Mouse (Mus musculus): ENCODE measurements at regions not wholly inside any gene's neighbourhood (a gene's known extent, or its start where the extent isn't known, plus 50 kb on each side); places are given as distances from the start of the nearest gene placed in this dataset.

DNA sequence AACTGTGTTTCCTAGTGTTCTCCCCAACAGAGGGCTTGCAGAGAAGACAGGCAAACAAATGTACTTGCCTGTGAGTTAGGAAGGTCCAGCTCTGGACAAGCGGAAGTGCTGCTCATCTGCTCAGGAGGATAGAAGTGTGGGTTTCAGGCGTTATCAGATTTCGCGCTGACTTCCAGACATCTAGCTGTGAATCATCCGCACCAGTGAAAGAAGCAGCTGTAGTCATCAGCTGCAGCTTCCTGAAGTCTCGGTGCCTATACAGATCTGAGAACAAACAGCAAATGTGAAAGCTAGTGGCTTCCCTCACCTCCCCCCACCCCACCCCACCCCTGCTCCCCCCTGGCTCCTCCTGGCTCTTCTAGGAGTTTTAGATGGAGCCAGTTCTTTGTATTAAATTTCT lies 220.1 kb downstream of the Pik3r1 start:
- H3K4me2 ChIP-seq (ENCODE audit: insufficient read depth, low read depth, poor library complexity, severe bottlenecking): peak overlapping the region; percentile 42
- no peak overlapping the region for H3K27ac ChIP-seq (ENCODE audit: insufficient read depth, low read depth)
- H3K4me1 ChIP-seq (ENCODE audit: control insufficient read depth in 1 of 2, insufficient read depth in 2 of 2): peaks cover 3 to 15% of the 10 kb centered on the region in 2 experiments
- H3K9me3 ChIP-seq (replicated peaks; ENCODE audit: low read length): no peaks in the 10 kb centered on the region
- DNase-seq (ENCODE audit: extremely low read depth): peak; percentile 14
- no peaks in the 10 kb centered on the region for H3K36me3 ChIP-seq (replicated peaks in 1 of 2; ENCODE audit: control insufficient read depth in 1 of 2, insufficient read depth in 1 of 2, low read length in 1 of 2)
- dilution Hi-C loops (cut with MboI; ENCODE audit: extremely low pct_ligation_motif_present, extremely low pct_unique_long_range_greater_than_20kb, low sequenced_read_pairs): no loop called here
- H3K4me3 ChIP-seq (replicated peaks in 1 of 3; ENCODE audit: low read depth in 2 of 3, low read length in 2 of 3, poor library complexity in 1 of 3): no peak overlapping the region
- no peak overlapping the region for H3K9ac ChIP-seq (ENCODE audit: insufficient read depth, low read depth)
- in situ Hi-C loops (cut with MboI; ENCODE audit: low pct_ligation_motif_present, low pct_unique_long_range_greater_than_20kb, low sequenced_read_pairs): loop anchor here (10.0 kb wide), 1 partner anchor 117 kb away; no protein-coding TSS in a partner anchor
- H3K27me3 ChIP-seq (replicated peaks): no peaks in the 10 kb centered on the region
- H3K79me2 ChIP-seq (replicated peaks; ENCODE audit: control insufficient read depth, extremely low read depth, insufficient read depth, poor library complexity, severe bottlenecking): no peaks in the 10 kb centered on the region
- peak; percentile 45 for TF ChIP-seq ETS1 (conservative IDR thresholded peaks at IDR 0.05; ENCODE audit: low read depth, low read length)
- no peak for TF ChIP-seq ZC3H11A (IDR thresholded peaks at IDR 0.05; ENCODE audit: low read depth, low read length)
- no peak for TF ChIP-seq CTCF (conservative IDR thresholded peaks at IDR 0.05 in 1 of 2, IDR thresholded peaks at IDR 0.05 in 1 of 2; ENCODE audit: low read depth in 2 of 2, low read length in 2 of 2)
- 0 out of 2 replicates have a peak, but pooled peaks have one; percentile 32 for TF ChIP-seq ELF1 (IDR thresholded peaks at IDR 0.05; ENCODE audit: low read depth, low read length)

DNA sequence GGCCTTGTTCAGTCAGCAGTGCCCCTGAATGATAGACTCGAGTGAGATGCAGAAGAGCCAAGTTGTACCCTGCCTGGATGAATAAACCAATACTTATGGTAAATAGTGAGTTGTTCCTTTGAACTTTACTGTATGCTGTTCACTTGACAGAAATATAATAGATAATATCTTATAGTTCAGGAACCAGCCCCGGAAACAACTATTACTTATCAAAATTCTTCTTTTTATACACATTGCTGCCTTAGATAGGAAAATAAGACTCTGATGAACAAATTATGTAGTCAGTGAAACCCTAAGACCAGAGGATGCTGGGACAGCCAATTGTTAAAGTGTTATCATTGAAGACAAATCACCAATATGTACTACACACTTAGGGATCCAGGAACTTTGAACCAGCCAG lies 220.7 kb downstream of the Pik3r1 start:
- dilution Hi-C loops (cut with MboI; ENCODE audit: extremely low pct_ligation_motif_present, extremely low pct_unique_long_range_greater_than_20kb, low sequenced_read_pairs) (no loop called here), in situ Hi-C loops (cut with MboI; ENCODE audit: low pct_ligation_motif_present, low pct_unique_long_range_greater_than_20kb, low sequenced_read_pairs) (loop anchor here (10.0 kb wide), 1 partner anchor 117 kb away; no protein-coding TSS in a partner anchor)
- Histone ChIP-seq H3K79me2 (replicated peaks; ENCODE audit: control insufficient read depth, extremely low read depth, insufficient read depth, poor library complexity, severe bottlenecking) (no peaks in the 10 kb centered on the region), H3K9ac (ENCODE audit: insufficient read depth, low read depth) (no peak overlapping the region), H3K4me2 (ENCODE audit: insufficient read depth, low read depth, poor library complexity, severe bottlenecking) (peak overlapping the region; percentile 42), H3K27me3 (replicated peaks) (no peaks in the 10 kb centered on the region), H3K4me3 (replicated peaks in 1 of 3; ENCODE audit: low read depth in 2 of 3, low read length in 2 of 3, poor library complexity in 1 of 3) (no peak overlapping the region), H3K9me3 (replicated peaks; ENCODE audit: low read length) (no peaks in the 10 kb centered on the region), H3K36me3 (replicated peaks in 1 of 2; ENCODE audit: control insufficient read depth in 1 of 2, insufficient read depth in 1 of 2, low read length in 1 of 2) (no peaks in the 10 kb centered on the region), H3K27ac (ENCODE audit: insufficient read depth, low read depth) (no peak overlapping the region), H3K4me1 (ENCODE audit: control insufficient read depth in 1 of 2, insufficient read depth in 2 of 2) (peaks cover under 1 to 12% of the 10 kb centered on the region in 2 experiments)
- DNase-seq (ENCODE audit: extremely low read depth): no peak
- TF ChIP-seq ZNF384 (IDR thresholded peaks at IDR 0.05; ENCODE audit: low read depth, low read length) (no peak), POLR2AphosphoS2 (IDR thresholded peaks at IDR 0.05; ENCODE audit: low read depth, low read length) (no peak), ETS1 (conservative IDR thresholded peaks at IDR 0.05; ENCODE audit: low read depth, low read length) (no peak), ZKSCAN1 (IDR thresholded peaks at IDR 0.05; ENCODE audit: borderline replicate concordance, low read depth, low read length) (no peak), IRF4 (IDR thresholded peaks at IDR 0.05; ENCODE audit: low read depth, low read length) (no peak), NRF1 (IDR thresholded peaks at IDR 0.05; ENCODE audit: low read depth, low read length) (no peak), SMC3 (IDR thresholded peaks at IDR 0.05; ENCODE audit: low read depth, low read length) (no peak), CTCF (conservative IDR thresholded peaks at IDR 0.05 in 1 of 2, IDR thresholded peaks at IDR 0.05 in 1 of 2; ENCODE audit: low read depth in 2 of 2, low read length in 2 of 2) (no peak), MAZ (IDR thresholded peaks at IDR 0.05; ENCODE audit: low read depth, low read length) (no peak), MXI1 (IDR thresholded peaks at IDR 0.05; ENCODE audit: low read depth, low read length) (no peak), CHD2 (IDR thresholded peaks at IDR 0.05; ENCODE audit: low read length) (no peak), USF2 (conservative IDR thresholded peaks at IDR 0.05; ENCODE audit: low read depth, low read length) (no peak)

Data from CH12.LX (cell line).